Comparison of ENCODE assay signal across 8 mouse cellular contexts in the genomic region with DNA sequence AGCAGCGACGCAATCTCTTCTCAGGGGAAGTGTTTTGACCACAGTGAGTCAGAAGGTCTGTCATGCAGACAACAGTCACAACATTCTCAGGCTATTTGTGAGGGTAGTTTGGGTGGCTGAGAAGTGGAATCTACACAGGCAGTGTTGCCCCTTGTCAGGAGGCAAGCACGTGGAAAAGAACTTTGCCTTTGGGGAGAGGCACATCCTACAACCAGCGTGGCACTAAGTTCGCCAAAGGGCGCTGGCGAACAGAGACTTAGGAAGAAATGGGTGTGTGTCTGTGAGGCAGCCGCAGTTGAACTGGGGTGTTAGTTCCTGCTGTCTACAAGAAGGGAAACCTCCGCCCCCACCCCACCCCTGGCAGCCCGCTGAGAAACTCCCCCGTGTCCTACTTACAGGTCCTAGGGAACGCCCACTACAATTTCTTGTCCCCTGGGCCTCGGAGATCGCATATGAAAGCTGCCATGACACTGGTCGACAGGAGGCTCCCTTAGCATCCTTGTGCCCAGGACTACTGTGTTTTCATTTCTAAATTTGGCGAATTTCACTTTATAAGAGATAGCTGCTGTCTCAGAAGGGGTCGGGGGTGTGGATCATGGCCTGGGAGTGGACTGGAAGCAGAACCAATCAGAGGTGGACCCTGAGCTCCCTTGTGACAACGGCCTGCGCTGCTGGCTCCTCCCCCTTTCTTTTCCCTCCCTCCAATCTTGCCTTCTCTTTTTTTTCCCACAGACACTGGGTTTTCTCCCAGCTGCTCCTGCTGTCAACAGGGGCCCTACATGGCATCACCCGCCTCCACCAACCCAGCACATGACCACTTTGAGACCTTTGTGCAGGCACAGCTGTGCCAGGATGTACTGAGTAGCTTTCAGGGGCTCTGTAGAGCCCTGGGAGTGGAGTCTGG. TPM values are rescaled to one million over a fixed set of nuclear protein-coding genes. Genes with fewer than 3 reads are reported as not detected.
DNase-seq lines count a peak whose midpoint lies in the region; ATAC-seq and TF ChIP-seq lines count a peak whose summit lies in the region.

No protein-coding gene starts in this region.

- peaks cover 59% of the 10 kb centered on the region for H3K4me1 ChIP-seq in heart, embryonic 15.5 days (replicated peaks)
- H3K4me1 ChIP-seq in liver, embryonic 14.5 days (replicated peaks; ENCODE audit: control insufficient read depth in 2 of 2, insufficient read depth in 2 of 2, low read length in 1 of 2) = peaks cover 34 to 50% of the 10 kb centered on the region in 2 experiments

- H3K4me2 ChIP-seq in heart, embryonic 15.5 days = peak overlapping the region; percentile 85
- H3K4me2 ChIP-seq in liver, embryonic 14.5 days (ENCODE audit: low read depth) = peak overlapping the region; percentile 79

- TF ChIP-seq CTCF in liver, embryonic 14.5 days (IDR thresholded peaks at IDR 0.05; ENCODE audit: low read depth) = 0 out of 2 replicates have a peak, but pooled peaks have one; percentile 13

- WGBS in heart, embryonic 15.5 days = 3% methylated on average over 20 of the region's 20 CpGs
- WGBS in liver, embryonic 14.5 days (ENCODE audit: insufficient replicate concordance) = 4% methylated on average over 20 of the region's 20 CpGs

- no peak for TF ChIP-seq EP300 in liver, embryonic 14.5 days (IDR thresholded peaks at IDR 0.05; ENCODE audit: low read depth)

- H3K36me3 ChIP-seq in heart, embryonic 15.5 days = peaks cover 24% of the 10 kb centered on the region
- no peaks in the 10 kb centered on the region for H3K36me3 ChIP-seq in liver, embryonic 14.5 days (replicated peaks; ENCODE audit: control insufficient read depth, insufficient read depth, low read depth)

- peak; percentile 71 for ATAC-seq in heart, embryonic 15.5 days (replicated peaks; ENCODE audit: insufficient number of reproducible peaks, insufficient read depth, low FRiP score, low read depth)
- ATAC-seq in liver, embryonic 14.5 days (ENCODE audit: insufficient read depth) = peak; percentile 53

- H3K27me3 ChIP-seq in heart, embryonic 15.5 days = no peaks in the 10 kb centered on the region
- H3K27me3 ChIP-seq in liver, embryonic 14.5 days (ENCODE audit: control insufficient read depth, insufficient read depth, low read length) = no peaks in the 10 kb centered on the region

- peak overlapping the region; percentile 65 for H3K4me3 ChIP-seq in heart, embryonic 15.5 days
- H3K4me3 ChIP-seq in liver, embryonic 14.5 days (ENCODE audit: insufficient read depth in 1 of 2, low read depth in 2 of 2, low read length in 2 of 2) = peak overlapping the region; percentile 54 to 66

- peak overlapping the region; percentile 67 for H3K9ac ChIP-seq in heart, embryonic 15.5 days
- peak overlapping the region; percentile 47 for H3K9ac ChIP-seq in liver, embryonic 14.5 days (replicated peaks)

- DNase-seq in 3134 (ENCODE audit: extremely low read depth, insufficient read length, low spot score) (peak; percentile 70), NIH3T3 (ENCODE audit: low read depth) (peak; percentile 79)
- DNase-seq in fibroblast of lung, adult 2 months (ENCODE audit: low read depth) = peak; percentile 94
- DNase-seq in kidney, postnatal 10 days = peak; percentile 75
- peak in 1 of 3 experiments; percentile 43 for DNase-seq in liver, embryonic 14.5 days (ENCODE audit: low read depth in 3 of 3, low spot score in 3 of 3)
- peak; percentile 61 for DNase-seq in neural tube, embryonic 10.5 days (ENCODE audit: extremely low spot score, low spot score)
- peak; percentile 66 for DNase-seq in testis, postnatal 14 days (ENCODE audit: low spot score)

- H3K27ac ChIP-seq in heart, embryonic 15.5 days = peak overlapping the region; percentile 87
- no peak overlapping the region; the same call in 1 of the 2 replicates for H3K27ac ChIP-seq in liver, embryonic 14.5 days

- H3K9me3 ChIP-seq in heart, embryonic 15.5 days (replicated peaks) = no peaks in the 10 kb centered on the region
- H3K9me3 ChIP-seq in liver, embryonic 14.5 days (ENCODE audit: control insufficient read depth, low read length) = no peaks in the 10 kb centered on the region

RNA-seq across cellular contexts. Expression of a gene that starts 1.4 kb away (rescaled TPM):
- polyA plus RNA-seq in heart, embryonic 15.5 days (2015; fragmentation: Nextera tagmentation; extraction: Ambion mirVana) = 35.0 and 41.4 TPM in 2 replicates
- polyA plus RNA-seq in liver, embryonic 14.5 days (2012; rRNA removed) = 2.0 and 2.6 TPM in 2 replicates
- 2.8 TPM in 2 replicates for polyA plus RNA-seq in liver, embryonic 14.5 days (2014; fragmentation: Nextera tagmentation; extraction: Ambion mirVana)

RNA-seq across cellular contexts. Expression of a gene that starts 12.6 kb away (rescaled TPM):
- polyA plus RNA-seq in heart, embryonic 15.5 days (2015; fragmentation: Nextera tagmentation; extraction: Ambion mirVana) = 50.5 and 53.7 TPM in 2 replicates
- polyA plus RNA-seq in liver, embryonic 14.5 days (2012; rRNA removed) = 6.7 and 7.1 TPM in 2 replicates
- polyA plus RNA-seq in liver, embryonic 14.5 days (2014; fragmentation: Nextera tagmentation; extraction: Ambion mirVana) = 8.6 and 11.1 TPM in 2 replicates

RNA-seq across cellular contexts. Expression of a gene that starts 12.7 kb away (rescaled TPM):
- polyA plus RNA-seq in heart, embryonic 15.5 days (2015; fragmentation: Nextera tagmentation; extraction: Ambion mirVana) = 1.4 and 2.2 TPM in 2 replicates
- polyA plus RNA-seq in liver, embryonic 14.5 days (2012; rRNA removed) = not detected in 2 replicates
- polyA plus RNA-seq in liver, embryonic 14.5 days (2014; fragmentation: Nextera tagmentation; extraction: Ambion mirVana) = not detected in 2 replicates

RNA-seq across cellular contexts. Expression of a gene that starts 27.3 kb away (rescaled TPM):
- polyA plus RNA-seq in heart, embryonic 15.5 days (2015; fragmentation: Nextera tagmentation; extraction: Ambion mirVana) = 11.4 and 14.0 TPM in 2 replicates
- 3.3 and 4.0 TPM in 2 replicates for polyA plus RNA-seq in liver, embryonic 14.5 days (2012; rRNA removed)
- polyA plus RNA-seq in liver, embryonic 14.5 days (2014; fragmentation: Nextera tagmentation; extraction: Ambion mirVana) = 4.1 and 4.2 TPM in 2 replicates

RNA-seq across cellular contexts. Expression of a gene that starts 41.7 kb away (rescaled TPM):
- polyA plus RNA-seq in heart, embryonic 15.5 days (2015; fragmentation: Nextera tagmentation; extraction: Ambion mirVana) = 168 and 174 TPM in 2 replicates
- polyA plus RNA-seq in liver, embryonic 14.5 days (2012; rRNA removed) = 22.8 and 30.2 TPM in 2 replicates
- 59.7 and 62.2 TPM in 2 replicates for polyA plus RNA-seq in liver, embryonic 14.5 days (2014; fragmentation: Nextera tagmentation; extraction: Ambion mirVana)
